Mouse (Mus musculus) regulatory T cell (primary cell): Measurements from ENCODE around the gene Rfx1.

Source experiments
- in situ Hi-C: fragments of 300-600 bp; cut with MboI, MseI; formaldehyde crosslinking; loops from one replicate; pipeline ENCODE4 v1.15.1; 2025; ENCODE audit warnings: high pct_unique_total_duplicates

Gene Rfx1

GRCm38 (mm10) chr8:84144636-84145245 lies 78.1 kb downstream of the Rfx1 start:
- in situ Hi-C loops, result no loop called here
